Mouse (Mus musculus) right cerebral cortex, postnatal 4 days (tissue): ENCODE results near the gene Rhox2e.
"Not testable (repeated sequence)": the region's sequence is repeated elsewhere in the genome, so short reads cannot be mapped to it uniquely, and the experiment has no call there.

Experiments used
- DNase-seq: peaks from one replicate; pipeline ENCODE4 v3.0.0-alpha.2; 2022

The Rhox2e gene

DNA sequence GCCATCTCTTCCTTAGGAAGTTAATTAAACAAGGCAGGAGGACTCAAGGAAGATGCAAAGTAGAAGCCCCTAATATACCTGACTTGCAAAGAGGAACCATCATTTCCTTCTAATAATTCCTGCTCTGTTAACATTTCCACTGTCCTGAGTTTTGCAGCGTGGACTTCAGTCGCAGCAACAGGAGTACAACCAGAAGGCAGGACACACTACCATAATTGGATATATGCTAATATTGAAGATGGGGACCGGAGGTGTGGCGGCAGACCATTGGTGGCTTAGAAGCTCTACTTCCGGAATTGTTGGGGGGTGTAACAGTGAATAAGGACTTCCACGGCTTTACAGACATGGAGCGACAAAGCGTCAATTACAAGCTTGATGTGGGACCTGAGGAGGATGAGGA is at the start of gene Rhox2e:
Gene Rhox2e (plus strand): TSS at position 301 of the 400 bp plus-strand sequence.
- DNase-seq: not testable (repeated sequence)

DNA sequence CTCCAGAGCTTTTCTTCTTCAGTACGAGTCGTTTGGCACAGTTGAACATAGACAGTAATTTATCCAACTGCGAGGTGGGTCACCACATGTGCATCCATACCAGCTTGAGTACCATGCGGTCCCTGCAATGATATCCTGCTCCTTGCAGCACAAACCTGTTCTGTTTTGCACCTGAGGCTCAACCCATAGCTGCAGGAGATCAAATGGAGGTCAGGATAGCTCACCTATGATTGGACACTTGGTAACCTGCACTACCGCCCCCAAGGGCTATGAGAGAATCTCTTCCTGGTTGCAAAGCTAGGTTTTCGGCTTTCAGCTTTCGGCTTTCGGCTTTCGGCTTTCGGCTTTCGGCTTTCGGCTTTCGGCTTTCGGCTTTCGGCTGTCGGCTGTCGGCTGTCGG is 16.2 kb upstream of the Rhox2e start, which contains the start of gene Rhox4d:
Gene Rhox4d (plus strand): TSS at position 301 of the 400 bp plus-strand sequence.
- DNase-seq: not testable (repeated sequence)

DNA sequence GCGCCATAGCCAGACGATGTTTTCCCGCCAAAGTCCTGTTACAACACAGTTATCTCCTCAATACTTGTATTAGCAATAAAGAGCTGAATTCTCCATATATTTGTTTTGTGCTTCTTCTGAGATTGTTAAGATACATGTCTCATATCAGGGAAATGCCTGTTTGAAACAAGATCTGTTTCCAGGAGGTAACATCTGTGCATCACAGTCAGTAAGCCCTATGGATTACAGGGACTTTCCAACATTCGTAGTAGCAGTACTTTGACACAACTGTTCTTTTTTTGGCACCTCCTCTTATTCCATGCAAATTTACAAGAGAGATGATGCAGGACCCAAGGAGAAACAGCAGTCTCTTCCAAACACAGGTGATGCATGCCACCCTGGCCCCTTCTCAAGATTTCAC is 11.5 kb downstream of the Rhox2e start, which contains the start of gene Rhox3e:
Gene Rhox3e (plus strand): TSS at position 301 of the 400 bp plus-strand sequence.
- DNase-seq: not testable (repeated sequence)

DNA sequence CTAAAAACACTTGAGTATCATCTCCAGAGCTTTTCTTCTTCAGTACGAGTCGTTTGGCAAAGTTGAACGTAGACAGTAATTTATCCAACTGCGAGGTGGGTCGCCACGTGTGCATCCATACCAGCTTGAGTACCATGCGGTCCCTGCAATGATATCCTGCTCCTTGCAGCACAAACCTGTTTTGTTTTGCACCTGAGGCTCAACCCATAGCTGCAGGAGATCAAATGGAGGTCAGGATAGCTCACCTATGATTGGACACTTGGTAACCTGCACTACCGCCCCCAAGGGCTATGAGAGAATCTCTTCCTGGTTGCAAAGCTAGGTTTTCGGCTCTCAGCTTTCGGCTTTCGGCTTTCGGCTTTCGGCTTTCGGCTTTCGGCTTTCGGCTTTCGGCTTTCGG is 26.9 kb downstream of the Rhox2e start, which contains the start of gene Rhox4e:
Gene Rhox4e (plus strand): TSS at position 301 of the 400 bp plus-strand sequence.
- DNase-seq: not testable (repeated sequence)

DNA sequence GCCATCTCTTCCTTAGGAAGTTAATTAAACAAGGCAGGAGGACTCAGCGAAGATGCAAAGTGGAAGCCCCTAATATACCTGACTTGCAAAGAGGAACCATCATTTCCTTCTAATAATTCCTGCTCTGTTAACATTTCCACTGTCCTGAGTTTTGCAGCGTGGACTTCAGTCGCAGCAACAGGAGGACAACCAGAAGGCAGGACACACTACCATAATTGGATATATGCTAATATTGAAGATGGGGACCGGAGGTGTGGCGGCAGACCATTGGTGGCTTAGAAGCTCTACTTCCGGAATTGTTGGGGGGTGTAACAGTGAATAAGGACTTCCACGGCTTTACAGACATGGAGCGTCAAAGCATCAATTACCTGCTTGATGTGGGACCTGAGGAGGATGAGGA is 40.9 kb downstream of the Rhox2e start, which contains the start of gene Rhox2f:
Gene Rhox2f (plus strand): TSS at position 301 of the 400 bp plus-strand sequence.
- not testable (repeated sequence) for DNase-seq

DNA sequence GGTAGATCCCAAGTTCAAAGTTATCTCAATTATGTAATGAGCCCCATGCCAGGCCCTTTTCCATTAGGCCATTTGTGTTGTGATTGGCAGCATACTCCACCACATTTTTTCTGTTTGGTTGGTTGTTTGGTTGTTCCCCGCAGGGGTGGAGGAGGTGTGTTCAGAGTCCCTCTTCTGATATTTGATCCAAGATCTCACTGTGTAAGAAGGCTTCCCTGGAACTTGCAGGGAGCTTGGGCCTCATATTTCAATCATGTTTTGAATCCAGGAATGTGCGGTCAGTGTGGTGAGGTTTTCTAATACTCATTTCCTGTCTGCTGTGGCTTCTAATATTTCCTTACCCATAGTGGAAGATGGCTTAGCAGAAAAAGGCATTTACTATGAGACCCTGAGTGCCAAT is 42.4 kb downstream of the Rhox2e start:
- not testable (repeated sequence) for DNase-seq

DNA sequence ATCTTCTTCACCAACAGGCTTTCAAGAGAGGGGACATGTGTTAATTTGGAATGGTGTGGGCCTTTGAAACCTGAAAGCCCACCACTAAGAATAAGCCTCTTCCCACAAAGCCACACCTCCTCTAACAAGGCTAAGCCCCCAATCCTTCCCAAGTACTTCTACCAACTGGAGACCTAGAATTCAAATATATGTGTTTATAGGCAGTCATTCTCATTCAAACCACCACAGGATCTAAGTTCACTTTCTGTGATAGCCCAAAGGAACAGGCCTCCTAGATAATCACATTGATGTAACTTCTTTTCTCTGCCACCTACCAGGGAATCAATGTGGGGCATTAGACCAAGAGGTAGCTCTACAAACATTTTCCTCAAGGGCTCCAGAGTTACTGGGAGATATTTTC is 50.4 kb downstream of the Rhox2e start, which contains the start of gene Rhox3f:
Gene Rhox3f (plus strand): TSS at position 301 of the 400 bp plus-strand sequence.
- not testable (repeated sequence) for DNase-seq
